Mouse (Mus musculus) stomach, postnatal 0 days (tissue): ENCODE measurements around the gene Dnajb8.

Experiments
- CTCF ChIP-seq: IDR thresholded peaks from 2 replicates; pipeline ENCODE4 v1.5.1; 2016; ENCODE audit warnings: antibody characterized with exemption, low read depth, mild to moderate bottlenecking, moderate library complexity
- EP300 ChIP-seq: optimal IDR thresholded peaks from 2 replicates; pipeline ENCODE3; 2016; ENCODE audit warnings: antibody characterized with exemption

GRCm38 (mm10) chr6:88192756-88193155 is 29.3 kb upstream of the Dnajb8 start:
- no peak for TF ChIP-seq CTCF
- TF ChIP-seq EP300, result no peak
